Mouse (Mus musculus) myocyte (in vitro differentiated cells): ENCODE data around the gene Fkbpl. TPM values are rescaled to one million over a fixed set of nuclear protein-coding genes. Genes with fewer than 3 reads are reported as not detected.

Experiments
- H3K27me3 ChIP-seq: one replicate; pipeline ENCODE4 v1.6.1; 2011; ENCODE audit not compliant: control insufficient read depth, insufficient read depth, insufficient read length
- H3K36me3 ChIP-seq: one replicate; pipeline ENCODE4 v1.6.1; 2011; ENCODE audit not compliant: control insufficient read depth, insufficient read depth
- H3K4me2 ChIP-seq: one replicate; pipeline ENCODE4 v1.6.1; 2011; ENCODE audit warnings: low read depth, control low read depth
- H3K4me3 ChIP-seq: one replicate; pipeline ENCODE4 v1.5.1; 2011; ENCODE audit warnings: mild to moderate bottlenecking, control low read depth, moderate library complexity
- H3K79me2 ChIP-seq: one replicate; pipeline ENCODE4 v1.6.1; 2011; ENCODE audit not compliant: control insufficient read depth, insufficient read depth
- H3ac ChIP-seq: one replicate; pipeline ENCODE4 v1.6.1; 2011; ENCODE audit not compliant: control insufficient read depth, insufficient read length
- CEBPB ChIP-seq: IDR thresholded peaks from 2 replicates; pipeline ENCODE4 v1.6.1; 2011; ENCODE audit warnings: mild to moderate bottlenecking, moderate library complexity; ENCODE audit not compliant: poor library complexity, insufficient read depth, severe bottlenecking
- E2F4 ChIP-seq: IDR thresholded peaks from one replicate; pipeline ENCODE4 v1.6.1; 2011; ENCODE audit warnings: mild to moderate bottlenecking, control low read depth, moderate library complexity; ENCODE audit not compliant: insufficient read depth
- MAX ChIP-seq: IDR thresholded peaks from one replicate; pipeline ENCODE4 v1.6.1; 2011; ENCODE audit warnings: low read depth, mild to moderate bottlenecking, control low read depth
- MYOD1 ChIP-seq, 3 experiments: IDR thresholded peaks; one replicate each; pipeline ENCODE4 v1.6.1; 2011; ENCODE audit warnings: control low read depth in 2 of 3, low read depth in 2 of 3, mild to moderate bottlenecking in 2 of 3, moderate library complexity in 1 of 3; ENCODE audit not compliant: insufficient read length in 2 of 3, control insufficient read depth in 1 of 3
- MYOG ChIP-seq, 3 experiments: IDR thresholded peaks; one replicate each; pipeline ENCODE4 v1.6.1; 2011; ENCODE audit warnings: control low read depth in 2 of 3, low read depth in 2 of 3, mild to moderate bottlenecking in 2 of 3; ENCODE audit not compliant: insufficient read length in 2 of 3, control insufficient read depth in 1 of 3, insufficient read depth in 1 of 3
- POLR2A ChIP-seq: IDR thresholded peaks from one replicate; pipeline ENCODE4 v1.6.1; 2011; ENCODE audit warnings: low read depth, mild to moderate bottlenecking, control low read depth, moderate library complexity; ENCODE audit not compliant: insufficient read length
- POLR2AphosphoS2 ChIP-seq: IDR thresholded peaks from one replicate; pipeline ENCODE4 v1.6.1; 2011; ENCODE audit warnings: low read depth, control low read depth; ENCODE audit not compliant: insufficient read length
- REST ChIP-seq: IDR thresholded peaks from one replicate; pipeline ENCODE4 v1.6.1; 2011; ENCODE audit warnings: mild to moderate bottlenecking, control low read depth, moderate library complexity; ENCODE audit not compliant: insufficient read depth, insufficient read length
- SRF ChIP-seq: IDR thresholded peaks from one replicate; pipeline ENCODE4 v1.6.1; 2011; ENCODE audit warnings: low read depth; ENCODE audit not compliant: control insufficient read depth, insufficient read length
- TCF12 ChIP-seq: IDR thresholded peaks from one replicate; pipeline ENCODE4 v1.6.1; 2011; ENCODE audit warnings: mild to moderate bottlenecking, control low read depth; ENCODE audit not compliant: poor library complexity, insufficient read depth, severe bottlenecking
- TCF3 ChIP-seq: IDR thresholded peaks from one replicate; pipeline ENCODE4 v1.6.1; 2011; ENCODE audit warnings: low read depth, control low read depth; ENCODE audit not compliant: insufficient read length
- USF1 ChIP-seq: IDR thresholded peaks from one replicate; pipeline ENCODE4 v1.6.1; 2011; ENCODE audit warnings: low read depth, mild to moderate bottlenecking, control low read depth, moderate library complexity
- polyA plus RNA-seq: library from polyadenylated mRNA; unstranded; fragments of >200 nt; fragmentation: generic; extraction: Trizol; gene quantifications from one replicate; pipeline ENCODE4 v1.2.1, GENCODE M21; 2012; ENCODE audit warnings: missing spikeins

The Fkbpl gene
- polyA plus RNA-seq, 1 experiment = 13.5 TPM

DNA sequence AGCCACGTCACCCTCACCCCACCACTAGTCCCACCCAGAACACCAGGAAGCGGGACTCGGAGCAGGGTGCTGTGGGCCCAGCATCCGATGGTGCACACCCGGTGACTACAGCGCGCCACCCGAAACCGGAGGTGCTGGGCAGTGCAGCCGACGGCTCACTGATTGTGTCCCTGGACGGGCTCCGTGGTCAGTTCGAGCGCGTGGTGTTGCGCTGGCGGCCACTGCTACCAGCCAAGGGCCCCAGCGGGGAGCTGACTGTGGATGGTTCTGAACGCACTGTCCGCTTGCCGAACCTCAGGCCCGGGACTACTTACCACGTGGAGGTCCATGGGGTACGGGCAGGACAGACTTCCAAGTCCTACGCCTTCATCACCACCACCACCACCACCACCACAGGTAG, 35.6 kb downstream of the Fkbpl start:
- no peak overlapping the region for H3ac ChIP-seq
- H3K4me2 ChIP-seq = no peak overlapping the region
- no peak overlapping the region for H3K4me3 ChIP-seq
- no peak for TF ChIP-seq MAX
- peaks cover 84% of the 10 kb centered on the region for H3K27me3 ChIP-seq
- no peaks in the 10 kb centered on the region for H3K79me2 ChIP-seq
- H3K36me3 ChIP-seq = no peaks in the 10 kb centered on the region

DNA sequence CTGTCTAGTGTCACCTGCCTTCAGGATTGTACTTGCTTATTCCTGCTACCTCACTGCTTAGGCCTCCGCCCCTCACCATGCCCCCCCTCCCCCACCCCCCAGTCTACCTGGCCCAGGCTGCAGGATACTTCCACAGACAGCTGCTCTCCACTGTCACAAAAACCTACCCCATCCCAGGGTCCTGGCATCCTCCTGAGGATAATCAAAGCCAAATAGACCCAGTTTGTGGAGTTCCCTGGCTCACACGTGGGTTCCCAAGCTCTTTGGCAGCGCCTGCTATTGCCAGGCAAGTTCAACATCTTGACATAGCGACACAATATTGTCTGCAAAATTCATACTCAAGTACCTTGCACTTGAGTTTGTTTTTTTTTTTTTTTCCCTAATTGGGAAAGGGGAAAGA, 36.1 kb downstream of the Fkbpl start:
- no peak for TF ChIP-seq E2F4
- TF ChIP-seq MAX = no peak
- no peak for TF ChIP-seq TCF3
- TF ChIP-seq POLR2A = no peak
- no peak for TF ChIP-seq MYOD1 (IDR thresholded peaks at IDR 0.05; ENCODE audit: control insufficient read depth in 1 of 3, insufficient read length in 2 of 3, low read depth in 2 of 3)
- TF ChIP-seq TCF12 = no peak
- TF ChIP-seq POLR2AphosphoS2 = no peak
- TF ChIP-seq SRF = no peak
- TF ChIP-seq REST = no peak
- TF ChIP-seq CEBPB = no peak
- no peak for TF ChIP-seq MYOG (IDR thresholded peaks at IDR 0.05; ENCODE audit: control insufficient read depth in 1 of 3, insufficient read depth in 1 of 3, insufficient read length in 2 of 3, low read depth in 2 of 3)
- Histone ChIP-seq H3K79me2 (no peaks in the 10 kb centered on the region), H3ac (no peak overlapping the region), H3K36me3 (no peaks in the 10 kb centered on the region), H3K27me3 (peaks cover 84% of the 10 kb centered on the region), H3K4me3 (no peak overlapping the region), H3K4me2 (no peak overlapping the region)

GRCm38 (mm10) chr17:34681132-34681571, 36.6 kb downstream of the Fkbpl start:
- H3ac ChIP-seq = no peak overlapping the region
- H3K27me3 ChIP-seq = peaks cover 84% of the 10 kb centered on the region
- H3K4me3 ChIP-seq = no peak overlapping the region
- no peaks in the 10 kb centered on the region for H3K36me3 ChIP-seq
- 0 out of 2 replicates have a peak, but pooled peaks have one; percentile 19 for TF ChIP-seq CEBPB
- peak in 1 of 3 experiments; percentile 76 for TF ChIP-seq MYOG (IDR thresholded peaks at IDR 0.05; ENCODE audit: control insufficient read depth in 1 of 3, insufficient read depth in 1 of 3, insufficient read length in 2 of 3, low read depth in 2 of 3)
- peak; percentile 60 for TF ChIP-seq TCF3
- no peak for TF ChIP-seq USF1
- TF ChIP-seq MYOD1 (IDR thresholded peaks at IDR 0.05; ENCODE audit: control insufficient read depth in 1 of 3, insufficient read length in 2 of 3, low read depth in 2 of 3) = peak in 2 of 3 experiments; percentile 14 to 49
- H3K4me2 ChIP-seq = peak overlapping the region; percentile 26
- H3K79me2 ChIP-seq = no peaks in the 10 kb centered on the region

GRCm38 (mm10) chr17:34681881-34682536, 37.4 kb downstream of the Fkbpl start:
- Histone ChIP-seq H3K79me2 (no peaks in the 10 kb centered on the region), H3K4me3 (no peak overlapping the region), H3K27me3 (peaks cover 81% of the 10 kb centered on the region), H3ac (no peak overlapping the region), H3K36me3 (no peaks in the 10 kb centered on the region), H3K4me2 (no peak overlapping the region)
- TF ChIP-seq MYOG (IDR thresholded peaks at IDR 0.05; ENCODE audit: control insufficient read depth in 1 of 3, insufficient read depth in 1 of 3, insufficient read length in 2 of 3, low read depth in 2 of 3) = no peak
- no peak for TF ChIP-seq CEBPB

GRCm38 (mm10) chr17:34683179-34683578, 38.6 kb downstream of the Fkbpl start:
- TF ChIP-seq USF1 = no peak
- TF ChIP-seq E2F4 = no peak
- TF ChIP-seq MAX = no peak
- no peak for TF ChIP-seq CEBPB
- no peak for TF ChIP-seq POLR2A
- TF ChIP-seq TCF3 = no peak
- TF ChIP-seq REST = no peak
- TF ChIP-seq MYOD1 (IDR thresholded peaks at IDR 0.05; ENCODE audit: control insufficient read depth in 1 of 3, insufficient read length in 2 of 3, low read depth in 2 of 3) = no peak
- TF ChIP-seq POLR2AphosphoS2 = no peak
- no peak for TF ChIP-seq MYOG (IDR thresholded peaks at IDR 0.05; ENCODE audit: control insufficient read depth in 1 of 3, insufficient read depth in 1 of 3, insufficient read length in 2 of 3, low read depth in 2 of 3)
- no peak for TF ChIP-seq TCF12
- no peak for TF ChIP-seq SRF
- no peak overlapping the region for H3K4me3 ChIP-seq
- no peak overlapping the region for H3K4me2 ChIP-seq
- no peaks in the 10 kb centered on the region for H3K79me2 ChIP-seq
- no peaks in the 10 kb centered on the region for H3K36me3 ChIP-seq
- H3ac ChIP-seq = no peak overlapping the region
- H3K27me3 ChIP-seq = peaks cover 76% of the 10 kb centered on the region

DNA sequence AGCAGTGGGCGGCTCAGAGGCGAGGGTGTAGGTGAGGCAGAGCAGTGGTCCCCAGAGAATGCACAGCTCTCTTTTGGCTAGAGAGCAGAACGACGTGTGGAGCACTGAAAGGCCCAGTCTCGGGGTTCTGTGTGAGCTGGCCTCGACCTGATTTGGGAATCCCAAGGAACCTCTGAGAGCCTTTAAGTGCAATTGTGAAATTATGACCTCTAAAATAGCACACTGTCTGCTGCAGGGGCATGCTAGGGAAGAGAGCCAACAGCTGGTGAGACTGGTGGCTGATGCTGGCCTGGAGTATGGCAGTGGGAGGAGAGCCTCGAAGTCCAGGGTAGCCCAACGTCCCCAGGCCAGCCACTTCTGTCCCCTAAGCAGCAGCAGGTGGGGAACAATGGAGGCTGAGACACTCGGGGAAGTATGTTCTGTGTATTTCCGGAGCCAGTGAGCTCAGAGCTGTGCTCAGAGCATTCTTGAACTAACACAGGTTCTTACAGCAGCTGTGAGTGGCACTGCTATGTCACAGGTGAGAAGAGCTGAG, 39.2 kb downstream of the Fkbpl start:
- H3K4me3 ChIP-seq = no peak overlapping the region
- no peak overlapping the region for H3ac ChIP-seq
- peak in 2 of 3 experiments; percentile 6 to 13 for TF ChIP-seq MYOG (IDR thresholded peaks at IDR 0.05; ENCODE audit: control insufficient read depth in 1 of 3, insufficient read depth in 1 of 3, insufficient read length in 2 of 3, low read depth in 2 of 3)
- no peak for TF ChIP-seq MYOD1 (IDR thresholded peaks at IDR 0.05; ENCODE audit: control insufficient read depth in 1 of 3, insufficient read length in 2 of 3, low read depth in 2 of 3)
- TF ChIP-seq MAX = no peak
- no peak for TF ChIP-seq POLR2AphosphoS2
- no peaks in the 10 kb centered on the region for H3K36me3 ChIP-seq
- no peak overlapping the region for H3K4me2 ChIP-seq
- H3K27me3 ChIP-seq = peaks cover 76% of the 10 kb centered on the region
- H3K79me2 ChIP-seq = no peaks in the 10 kb centered on the region
